Mouse (Mus musculus): Measurements from ENCODE around the gene Apoo.
"Not testable (repeated sequence)": the region's sequence is repeated elsewhere in the genome, so short reads cannot be mapped to it uniquely, and the experiment has no call there.

The Apoo gene

GRCm38 (mm10) chrX:94366670-94367241, at the start of gene Apoo, which contains the start of gene Fam90a1b:
Gene Apoo (plus strand): TSS chrX:94367117.
Gene Fam90a1b (minus strand): TSS chrX:94366777.
- peak; percentile 97 for DNase-seq (ENCODE audit: low read depth)

- DNase-seq (ENCODE audit: low read depth), result no peak
Observed at GRCm38 (mm10) chrX:94321036-94321902, 45.6 kb upstream of the Apoo start.

- not testable (repeated sequence) for DNase-seq (ENCODE audit: low read depth)
Observed at GRCm38 (mm10) chrX:94343638-94344037, 23.3 kb upstream of the Apoo start.

- peak; percentile 40 for DNase-seq (ENCODE audit: low read depth)
Observed at GRCm38 (mm10) chrX:94365381-94365925, 1.5 kb upstream of the Apoo start.

- DNase-seq (ENCODE audit: low read depth), result peak; percentile 51
Observed at GRCm38 (mm10) chrX:94366029-94366428, 888 bp upstream of the Apoo start.

GRCm38 (mm10) chrX:94367248-94367647, 331 bp downstream of the Apoo start:
- DNase-seq (ENCODE audit: low read depth), result no peak

- DNase-seq (ENCODE audit: low read depth), result no peak
Observed at GRCm38 (mm10) chrX:94378734-94379133, 11.8 kb downstream of the Apoo start.

GRCm38 (mm10) chrX:94408975-94409374, 42.1 kb downstream of the Apoo start:
- peak; percentile 3 for DNase-seq (ENCODE audit: low read depth)

- peak; percentile 2 for DNase-seq (ENCODE audit: low read depth)
Observed at GRCm38 (mm10) chrX:94420210-94420609, 53.3 kb downstream of the Apoo start.

- DNase-seq (ENCODE audit: low read depth), result peak; percentile 14
Observed at GRCm38 (mm10) chrX:94431548-94432375, 64.8 kb downstream of the Apoo start.

- DNase-seq (ENCODE audit: low read depth), result not testable (repeated sequence)
Observed at GRCm38 (mm10) chrX:94445427-94445826, 78.5 kb downstream of the Apoo start.

- DNase-seq (ENCODE audit: low read depth), result not testable (repeated sequence)
Observed at GRCm38 (mm10) chrX:94446021-94446420, 79.1 kb downstream of the Apoo start.

- not testable (repeated sequence) for DNase-seq (ENCODE audit: low read depth)
Observed at GRCm38 (mm10) chrX:94450047-94450881, 83.3 kb downstream of the Apoo start.

GRCm38 (mm10) chrX:94459346-94459745, 92.4 kb downstream of the Apoo start:
- no peak for DNase-seq (ENCODE audit: low read depth)

GRCm38 (mm10) chrX:94461513-94461912, 94.6 kb downstream of the Apoo start:
- DNase-seq (ENCODE audit: low read depth), result not testable (repeated sequence)

- DNase-seq (ENCODE audit: low read depth), result not testable (repeated sequence)
Observed at GRCm38 (mm10) chrX:94462604-94463429, 95.9 kb downstream of the Apoo start.

Data from naive thymus-derived CD4-positive, alpha-beta T cell, adult 2 months (primary cell).